Mouse (Mus musculus): ENCODE results near the gene Epha2. TPM values are rescaled to one million over a fixed set of nuclear protein-coding genes. Genes with fewer than 3 reads are reported as not detected.

Epha2 gene
- polyA plus RNA-seq, 1 experiment, result 46.8 TPM

DNA sequence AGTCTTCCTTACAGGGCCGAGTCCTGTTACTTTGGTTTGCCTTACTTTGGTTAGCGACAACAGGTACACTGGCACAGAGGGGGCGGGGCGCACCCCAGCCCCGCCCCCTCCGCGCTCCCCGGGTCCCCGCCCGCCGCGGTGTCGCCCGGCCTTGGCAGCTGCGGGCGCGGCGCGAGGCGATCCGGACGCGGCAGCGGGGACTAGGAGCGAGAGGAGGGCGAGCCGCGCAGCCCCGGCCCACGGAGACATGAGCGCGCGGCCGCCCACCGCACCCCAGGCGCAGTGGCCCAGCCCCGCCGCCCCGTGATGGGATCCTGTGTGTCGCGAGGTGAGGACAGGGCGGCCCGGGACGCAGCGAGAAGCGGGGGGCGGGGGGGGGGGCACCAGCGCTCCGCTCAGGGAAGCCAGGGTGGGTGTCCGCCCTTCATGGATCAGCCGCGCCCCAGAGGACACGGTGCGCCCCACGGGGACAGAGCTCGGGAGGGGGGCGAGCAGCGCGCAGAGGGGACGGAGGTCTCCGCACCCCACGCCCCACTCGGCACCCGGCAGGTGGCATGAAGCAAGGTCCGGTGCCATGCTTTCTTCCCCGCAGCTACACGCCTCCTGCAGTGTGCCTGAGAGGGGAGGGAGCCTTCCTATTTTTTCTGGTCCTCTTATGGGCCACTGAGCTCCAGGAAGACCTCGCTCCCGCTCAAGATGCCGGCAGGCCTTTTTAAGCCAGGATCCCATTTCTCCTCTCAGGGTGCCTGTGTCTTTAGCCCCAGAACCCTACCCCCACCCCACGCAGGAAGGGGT is 67.2 kb downstream of the Epha2 start, which contains the start of gene Fam131c:
TSS of gene Fam131c (plus strand) at position 224 of the 795 bp plus-strand sequence.
- Histone ChIP-seq H3K4me3 (no peak within 1 kb of the TSS), H3K27me3 (ENCODE audit: control insufficient read depth, insufficient read depth, insufficient read length) (peaks cover 6% of the 10 kb centered on the region), H3K79me2 (ENCODE audit: control insufficient read depth, insufficient read depth) (no peaks in the 10 kb centered on the region), H3ac (ENCODE audit: control insufficient read depth, insufficient read length) (peak within 1 kb of the TSS; percentile 6), H3K36me3 (ENCODE audit: control insufficient read depth, insufficient read depth) (no peaks in the 10 kb centered on the region), H3K4me2 (ENCODE audit: low read depth) (peak within 1 kb of the TSS; percentile 34)
- peak in 1 of 3 experiments; percentile 46 for TF ChIP-seq MYOG (IDR thresholded peaks at IDR 0.05; ENCODE audit: control insufficient read depth in 1 of 3, insufficient read depth in 1 of 3, insufficient read length in 2 of 3, low read depth in 2 of 3)
- TF ChIP-seq REST (IDR thresholded peaks at IDR 0.05; ENCODE audit: insufficient read depth, insufficient read length), result no peak

DNA sequence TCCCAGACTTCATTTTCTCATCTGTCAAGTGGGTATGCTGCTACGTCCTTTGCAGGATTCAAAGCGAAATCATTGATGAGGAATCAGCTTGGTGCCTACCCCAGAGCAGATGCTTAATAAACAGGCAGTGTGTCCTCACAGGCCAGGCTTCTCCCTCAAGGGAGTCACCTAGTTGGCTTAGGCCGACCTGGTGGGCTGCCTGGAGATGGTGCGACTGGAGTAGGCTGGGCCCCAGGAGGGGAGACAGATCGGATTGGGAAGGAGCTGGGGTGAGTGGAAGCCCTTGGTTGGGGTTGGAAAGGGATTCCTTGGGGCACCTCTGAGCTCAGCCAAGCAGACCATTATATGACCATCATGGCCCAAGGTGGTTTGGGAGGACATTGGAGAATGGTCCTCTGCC is 71.4 kb downstream of the Epha2 start:
- no peaks in the 10 kb centered on the region for H3K79me2 ChIP-seq (ENCODE audit: control insufficient read depth, insufficient read depth)
- no peak overlapping the region for H3K4me3 ChIP-seq
- H3K4me2 ChIP-seq (ENCODE audit: low read depth), result no peak overlapping the region
- H3ac ChIP-seq (ENCODE audit: control insufficient read depth, insufficient read length), result no peak overlapping the region
- H3K27me3 ChIP-seq (ENCODE audit: control insufficient read depth, insufficient read depth, insufficient read length), result peaks cover 6% of the 10 kb centered on the region
- no peak for TF ChIP-seq MYOD1 (IDR thresholded peaks at IDR 0.05; ENCODE audit: control insufficient read depth in 1 of 3, insufficient read length in 2 of 3, low read depth in 2 of 3)
- TF ChIP-seq TCF12 (IDR thresholded peaks at IDR 0.05; ENCODE audit: insufficient read depth, poor library complexity, severe bottlenecking), result no peak
- no peak for TF ChIP-seq MYOG (IDR thresholded peaks at IDR 0.05; ENCODE audit: control insufficient read depth in 1 of 3, insufficient read depth in 1 of 3, insufficient read length in 2 of 3, low read depth in 2 of 3)
- no peak for TF ChIP-seq CEBPB (IDR thresholded peaks at IDR 0.05; ENCODE audit: insufficient read depth, poor library complexity, severe bottlenecking)
- H3K36me3 ChIP-seq (ENCODE audit: control insufficient read depth, insufficient read depth), result no peaks in the 10 kb centered on the region

Other genes with a start within 250 kb of the Epha2 start
- 3.9 TPM for gene Crocc, start 240.7 kb upstream of the Epha2 start, polyA plus RNA-seq (2012; fragmentation: generic; extraction: Trizol)
- gene Necap2, start 222.9 kb upstream of the Epha2 start, polyA plus RNA-seq (2012; fragmentation: generic; extraction: Trizol), result 85.6 TPM
- gene Spata21, start 212.9 kb upstream of the Epha2 start, polyA plus RNA-seq (2012; fragmentation: generic; extraction: Trizol), result not detected
- gene Szrd1, start 161.5 kb upstream of the Epha2 start, polyA plus RNA-seq (2012; fragmentation: generic; extraction: Trizol), result 107 TPM
- gene Fbxo42, start 153.3 kb upstream of the Epha2 start, polyA plus RNA-seq (2012; fragmentation: generic; extraction: Trizol), result 13.2 TPM
- gene Rsg1, start 87.3 kb upstream of the Epha2 start, polyA plus RNA-seq (2012; fragmentation: generic; extraction: Trizol), result 0.78 TPM
- gene Arhgef19, start 61.7 kb upstream of the Epha2 start, polyA plus RNA-seq (2012; fragmentation: generic; extraction: Trizol), result 28.6 TPM
- 0.77 TPM for gene Fam131c, start 67.0 kb downstream of the Epha2 start, polyA plus RNA-seq (2012; fragmentation: generic; extraction: Trizol)
- 0.85 TPM for gene Clcnka, start 97.5 kb downstream of the Epha2 start, polyA plus RNA-seq (2012; fragmentation: generic; extraction: Trizol)
- 0.23 TPM for gene Clcnkb, start 114.8 kb downstream of the Epha2 start, polyA plus RNA-seq (2012; fragmentation: generic; extraction: Trizol)
- 31.1 TPM for gene Hspb7, start 119.5 kb downstream of the Epha2 start, polyA plus RNA-seq (2012; fragmentation: generic; extraction: Trizol)
- not detected for gene Srarp, start 134.9 kb downstream of the Epha2 start, polyA plus RNA-seq (2012; fragmentation: generic; extraction: Trizol)
- 30.1 TPM for gene Zbtb17, start 143.4 kb downstream of the Epha2 start, polyA plus RNA-seq (2012; fragmentation: generic; extraction: Trizol)
- gene Spen, start 237.4 kb downstream of the Epha2 start, polyA plus RNA-seq (2012; fragmentation: generic; extraction: Trizol), result 11.7 TPM